Mouse (Mus musculus) liver, embryonic 16.5 days (tissue): Measurements from ENCODE around the gene Scn3a. TPM values are rescaled to one million over a fixed set of nuclear protein-coding genes. Genes with fewer than 3 reads are reported as not detected.
"Not testable (repeated sequence)": the region's sequence is repeated elsewhere in the genome, so short reads cannot be mapped to it uniquely, and the experiment has no call there.

Experiments
- ATAC-seq: fragments of 200-750 bp; cut with Nextera tagmentation; 2 replicates; pipeline ENCODE4 v1.8.0; 2017; ENCODE audit warnings: low read depth, mild to moderate bottlenecking, moderate number of reproducible peaks, moderate library complexity
- H3K27ac ChIP-seq: fragments of 300-500 bp; sonication (generic); 2 replicates; pipeline ENCODE4 v1.5.1; 2014; ENCODE audit warnings: mild to moderate bottlenecking, low read length
- H3K27me3 ChIP-seq: fragments of 300-500 bp; sonication (generic); 2 replicates; pipeline ENCODE4 v1.6.1; 2014; ENCODE audit warnings: low read depth, low read length, mixed read lengths; ENCODE audit not compliant: control insufficient read depth, insufficient read depth
- H3K36me3 ChIP-seq: fragments of 300-500 bp; sonication (generic); 2 replicates; pipeline ENCODE4 v1.6.1; 2014; ENCODE audit warnings: mild to moderate bottlenecking; ENCODE audit not compliant: control insufficient read depth, insufficient read depth
- H3K4me1 ChIP-seq: fragments of 300-500 bp; sonication (generic); 2 replicates; pipeline ENCODE4 v1.6.1; 2014; ENCODE audit warnings: low read depth, low read length, mixed read lengths; ENCODE audit not compliant: control insufficient read depth
- H3K4me2 ChIP-seq: fragments of 300-500 bp; sonication (generic); 2 replicates; pipeline ENCODE4 v1.6.1; 2014; ENCODE audit warnings: low read depth, low read length, mixed read lengths
- H3K4me3 ChIP-seq: fragments of 300-500 bp; sonication (generic); 2 replicates; pipeline ENCODE4 v1.5.1; 2014; ENCODE audit warnings: low read depth, mild to moderate bottlenecking, low read length
- H3K9ac ChIP-seq: fragments of 300-500 bp; sonication (generic); 2 replicates; pipeline ENCODE4 v1.6.1; 2014; ENCODE audit warnings: low read depth, low read length
- H3K9me3 ChIP-seq: fragments of 300-500 bp; sonication (generic); replicated peaks from 2 replicates; pipeline ENCODE4 v1.6.1; 2016; ENCODE audit warnings: low read length; ENCODE audit not compliant: control insufficient read depth
- WGBS: fragments of 180-500 bp; shearing (Covaris S2); extraction: QIAGEN DNeasy Blood & Tissue Kit; methylation state at CpG from one replicate; pipeline ENCODE4 v1.1.7; 2014; ENCODE audit not compliant: insufficient replicate concordance; 5-methylcytosine and 5-hydroxymethylcytosine counted together
- polyA plus RNA-seq: library from polyadenylated mRNA; unstranded; fragments of >200 nt; fragmentation: Nextera tagmentation; extraction: Ambion mirVana; gene quantifications from 2 replicates; pipeline ENCODE4 v1.2.1, GENCODE M21; 2015

Gene Scn3a
- polyA plus RNA-seq, 1 experiment from 2014 or later, result 0.24 TPM

GRCm38 (mm10) chr2:65453763-65454162 lies 113.7 kb downstream of the Scn3a start:
- no peak for ATAC-seq
- no peaks in the 10 kb centered on the region for H3K27me3 ChIP-seq
- H3K27ac ChIP-seq, result no peak overlapping the region
- no peaks in the 10 kb centered on the region for H3K36me3 ChIP-seq
- no peak overlapping the region for H3K9ac ChIP-seq
- no peak overlapping the region for H3K4me2 ChIP-seq
- no peaks in the 10 kb centered on the region for H3K4me1 ChIP-seq
- whole genome bisulfite sequencing, result 74% methylated on average over 6 of the region's 6 CpGs
- no peaks in the 10 kb centered on the region for H3K9me3 ChIP-seq
- no peak overlapping the region for H3K4me3 ChIP-seq

- H3K4me2 ChIP-seq, H3K9me3 ChIP-seq, H3K27ac ChIP-seq, ATAC-seq, H3K27me3 ChIP-seq, H3K4me3 ChIP-seq, H3K36me3 ChIP-seq, H3K9ac ChIP-seq, H3K4me1 ChIP-seq: not testable (repeated sequence)
- 66% methylated on average over 12 of the region's 14 CpGs for WGBS
Measured at GRCm38 (mm10) chr2:65451401-65452078, 115.9 kb downstream of the Scn3a start.

- WGBS, result 33% methylated on average over 2 of the region's 2 CpGs
Measured at GRCm38 (mm10) chr2:65450449-65451360, 116.7 kb downstream of the Scn3a start.

GRCm38 (mm10) chr2:65449126-65449828 lies 118.2 kb downstream of the Scn3a start:
- no peaks in the 10 kb centered on the region for H3K4me1 ChIP-seq
- H3K36me3 ChIP-seq, result no peaks in the 10 kb centered on the region
- H3K9ac ChIP-seq, result no peak overlapping the region
- no peak for ATAC-seq
- WGBS, result 72% methylated on average over 5 of the region's 5 CpGs
- no peak overlapping the region for H3K27ac ChIP-seq
- no peaks in the 10 kb centered on the region for H3K9me3 ChIP-seq
- no peak overlapping the region for H3K4me2 ChIP-seq
- H3K4me3 ChIP-seq, result no peak overlapping the region
- H3K27me3 ChIP-seq, result no peaks in the 10 kb centered on the region

More at GRCm38 (mm10) chr2:65450449-65451360, 116.7 kb downstream of the Scn3a start:
- H3K9me3 ChIP-seq, result no peaks in the 10 kb centered on the region
- ATAC-seq, result no peak
- H3K4me1 ChIP-seq, result no peaks in the 10 kb centered on the region
- H3K27ac ChIP-seq, result no peak overlapping the region
- no peak overlapping the region for H3K4me2 ChIP-seq
- no peak overlapping the region for H3K9ac ChIP-seq
- H3K36me3 ChIP-seq, result no peaks in the 10 kb centered on the region
- no peaks in the 10 kb centered on the region for H3K27me3 ChIP-seq
- H3K4me3 ChIP-seq, result no peak overlapping the region

DNA sequence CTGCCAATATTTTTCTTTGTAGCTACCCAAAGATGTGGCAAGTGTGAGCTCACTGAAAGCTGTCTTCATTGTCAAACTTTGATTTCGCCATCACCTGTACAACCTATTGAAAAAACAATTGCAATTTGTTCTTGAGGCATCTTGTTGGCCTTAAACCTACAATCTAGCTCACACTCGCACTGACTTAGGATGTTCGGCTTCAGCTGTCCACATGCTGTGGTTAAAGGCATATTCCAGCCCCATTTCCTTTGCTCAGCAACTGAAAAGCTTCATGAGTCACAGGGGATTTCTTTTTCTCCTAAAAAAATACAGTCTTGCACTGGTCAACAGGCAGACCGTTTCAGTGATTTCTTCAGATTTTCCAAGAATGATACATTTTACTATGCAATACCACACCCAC lies 124.3 kb downstream of the Scn3a start:
- Histone ChIP-seq H3K4me1 (no peaks in the 10 kb centered on the region), H3K9ac (no peak overlapping the region), H3K4me2 (no peak overlapping the region), H3K4me3 (no peak overlapping the region), H3K36me3 (no peaks in the 10 kb centered on the region), H3K27ac (no peak overlapping the region), H3K27me3 (no peaks in the 10 kb centered on the region), H3K9me3 (no peaks in the 10 kb centered on the region)
- no peak for ATAC-seq
- 52% methylated on average over 4 of the region's 4 CpGs for WGBS

DNA sequence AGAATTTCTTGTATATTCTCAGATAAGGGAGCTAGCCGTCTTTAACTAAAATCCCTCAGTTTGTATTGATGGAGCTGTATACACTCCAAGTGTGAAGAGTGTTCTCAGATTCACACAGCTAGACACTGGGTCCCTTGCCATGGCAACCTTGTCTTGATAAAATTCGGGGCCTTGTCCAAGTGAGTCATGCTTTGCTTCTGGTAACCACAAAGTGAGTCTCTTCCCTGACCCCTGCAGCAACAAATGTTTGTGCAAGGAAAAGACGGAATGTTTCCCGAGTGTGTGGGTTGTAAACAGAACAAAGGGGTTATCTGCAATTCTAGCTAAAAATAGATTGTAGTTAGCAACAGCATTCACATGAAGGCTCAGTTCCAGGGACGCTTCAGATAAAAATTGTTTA lies 125.9 kb downstream of the Scn3a start:
- peak; percentile 24; the same call in 1 of the 2 replicates for ATAC-seq
- Histone ChIP-seq H3K4me2 (no peak overlapping the region), H3K4me1 (no peaks in the 10 kb centered on the region), H3K4me3 (no peak overlapping the region), H3K9ac (no peak overlapping the region), H3K27ac (no peak overlapping the region), H3K27me3 (no peaks in the 10 kb centered on the region), H3K36me3 (no peaks in the 10 kb centered on the region), H3K9me3 (no peaks in the 10 kb centered on the region)
- 30% methylated on average over 5 of the region's 5 CpGs for WGBS

DNA sequence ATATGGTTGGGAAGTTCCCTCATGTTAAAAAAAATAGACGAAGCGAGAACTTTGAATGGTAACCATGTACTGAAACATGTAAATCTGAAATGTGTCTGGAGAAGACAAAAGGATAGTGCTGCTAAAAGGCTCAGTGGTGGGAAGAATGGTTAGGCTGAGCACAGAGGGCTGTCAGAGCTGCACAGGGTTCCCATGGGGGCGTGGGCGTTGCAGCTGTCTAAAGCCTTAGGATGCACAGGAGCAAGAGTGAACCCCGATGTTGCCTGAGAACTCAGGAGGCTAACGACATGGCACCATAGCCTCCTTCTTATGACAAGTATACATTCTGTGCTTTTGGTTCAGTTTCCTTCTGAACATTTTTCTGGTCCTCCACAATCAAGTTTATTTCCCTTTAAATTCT lies 126.3 kb downstream of the Scn3a start:
- no peak overlapping the region for H3K4me2 ChIP-seq
- no peaks in the 10 kb centered on the region for H3K36me3 ChIP-seq
- no peak overlapping the region for H3K9ac ChIP-seq
- 72% methylated on average over 6 of the region's 6 CpGs for WGBS
- ATAC-seq, result no peak
- no peaks in the 10 kb centered on the region for H3K9me3 ChIP-seq
- no peaks in the 10 kb centered on the region for H3K4me1 ChIP-seq
- H3K4me3 ChIP-seq, result no peak overlapping the region
- H3K27me3 ChIP-seq, result no peaks in the 10 kb centered on the region
- H3K27ac ChIP-seq, result no peak overlapping the region

DNA sequence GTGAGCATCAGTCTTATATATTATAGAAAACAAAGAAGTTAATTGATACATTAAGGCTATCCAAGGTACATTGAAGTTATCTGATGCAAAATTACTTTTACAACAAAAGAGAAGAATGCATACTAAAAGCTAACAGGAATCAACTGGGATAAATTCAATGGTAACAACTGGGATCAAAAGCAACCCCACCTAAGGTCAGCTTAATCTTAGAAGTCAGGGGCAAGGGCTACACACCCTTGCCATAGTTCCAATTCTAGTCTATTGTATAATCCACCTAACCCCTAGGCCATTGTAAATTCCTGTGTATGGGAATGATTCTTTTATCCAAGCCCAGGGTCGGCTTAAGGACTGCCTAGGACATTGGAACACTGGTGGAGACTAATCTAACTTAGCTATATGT lies 130.5 kb downstream of the Scn3a start:
- H3K9ac ChIP-seq, result no peak overlapping the region
- H3K4me1 ChIP-seq, result no peaks in the 10 kb centered on the region
- ATAC-seq, result no peak
- no peaks in the 10 kb centered on the region for H3K27me3 ChIP-seq
- H3K4me2 ChIP-seq, result no peak overlapping the region
- H3K27ac ChIP-seq, result no peak overlapping the region
- no peaks in the 10 kb centered on the region for H3K36me3 ChIP-seq
- WGBS, result 26% methylated on average over 1 of the region's 1 CpGs
- H3K4me3 ChIP-seq, result no peak overlapping the region
- no peaks in the 10 kb centered on the region for H3K9me3 ChIP-seq
